8 mouse cellular contexts compared by ENCODE assay signal in the genomic region with DNA sequence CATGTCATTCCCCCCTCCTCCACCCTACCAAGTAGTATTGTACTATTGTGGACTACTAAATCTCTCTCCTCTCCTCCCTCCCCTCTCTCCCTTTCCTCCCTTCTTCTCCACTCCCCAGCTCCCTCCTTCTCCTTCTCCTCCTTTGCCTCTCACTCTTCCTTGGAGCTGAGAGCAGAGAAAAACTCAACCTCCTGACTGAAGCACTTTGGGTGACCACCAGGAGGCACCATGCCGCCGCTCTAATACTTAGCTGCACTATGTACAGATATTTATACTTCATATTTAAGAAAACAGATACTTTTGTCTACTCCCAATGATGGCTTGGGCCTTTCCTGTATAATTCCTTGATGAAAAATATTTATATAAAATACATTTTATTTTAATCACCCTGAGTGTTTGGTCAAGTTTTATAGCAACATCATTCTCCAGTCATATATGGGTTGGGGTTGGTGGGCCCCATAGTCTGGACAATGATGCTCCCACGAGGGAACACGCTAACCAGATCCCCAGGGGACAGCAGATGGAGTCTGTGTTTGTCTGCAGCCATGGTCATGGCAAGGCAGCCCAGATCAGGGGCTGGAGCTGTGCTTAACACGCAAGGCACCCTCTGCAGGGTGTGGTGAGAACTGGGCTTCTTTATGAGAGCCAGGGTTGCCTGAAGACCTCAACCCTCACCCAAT. TPM values are rescaled to one million over a fixed set of nuclear protein-coding genes. Genes with fewer than 3 reads are reported as not detected.
A peak's percentile ranks its signal among the peaks of the same experiment; 100 is the strongest.
DNase-seq lines count a peak whose midpoint lies in the region; ATAC-seq and TF ChIP-seq lines count a peak whose summit lies in the region.

No protein-coding gene starts in this region.

- H3K9me3 ChIP-seq in heart, embryonic 12.5 days (replicated peaks): no peaks in the 10 kb centered on the region
- H3K9me3 ChIP-seq in lung, embryonic 14.5 days (ENCODE audit: low read depth, low read length): no peaks in the 10 kb centered on the region
- H3K9me3 ChIP-seq in MEL (replicated peaks; ENCODE audit: insufficient read depth, low read length): no peaks in the 10 kb centered on the region
- no peaks in the 10 kb centered on the region for H3K9me3 ChIP-seq in liver, postnatal 0 days (ENCODE audit: low read length)
- H3K9me3 ChIP-seq in midbrain, embryonic 10.5 days (replicated peaks): no peaks in the 10 kb centered on the region

- no peak for TF ChIP-seq EP300 in MEL (IDR thresholded peaks at IDR 0.05; ENCODE audit: low read depth in 1 of 2, low read length in 2 of 2)
- TF ChIP-seq EP300 in liver, postnatal 0 days (IDR thresholded peaks at IDR 0.05; ENCODE audit: low read depth): no peak

- no peaks in the 10 kb centered on the region for H3K4me1 ChIP-seq in heart, embryonic 12.5 days (replicated peaks)
- no peaks in the 10 kb centered on the region for H3K4me1 ChIP-seq in lung, embryonic 14.5 days (ENCODE audit: insufficient read depth)
- H3K4me1 ChIP-seq in MEL (ENCODE audit: control insufficient read depth in 1 of 2, insufficient read depth in 2 of 2, low read length in 2 of 2): no peaks in the 10 kb centered on the region
- no peaks in the 10 kb centered on the region for H3K4me1 ChIP-seq in liver, postnatal 0 days (ENCODE audit: insufficient read depth)
- H3K4me1 ChIP-seq in midbrain, embryonic 10.5 days: 0 out of 2 replicates have a peak, but pooled peaks cover 6% of the 10 kb centered on the region

- H3K79me2 ChIP-seq in MEL (ENCODE audit: control insufficient read depth, insufficient read depth, low read length, poor library complexity): no peaks in the 10 kb centered on the region

- TF ChIP-seq RAD21 in MEL (IDR thresholded peaks at IDR 0.05; ENCODE audit: low read depth, low read length): peak; percentile 85

- peak; percentile 69 for TF ChIP-seq CTCF in lung, embryonic 14.5 days (IDR thresholded peaks at IDR 0.05; ENCODE audit: low read depth)
- peak; percentile 54 to 90 (median 84) for TF ChIP-seq CTCF in MEL (IDR thresholded peaks at IDR 0.05 in 2 of 3, conservative IDR thresholded peaks at IDR 0.05 in 1 of 3; ENCODE audit: control insufficient read depth in 1 of 3, insufficient read depth in 1 of 3, low read depth in 2 of 3, low read length in 3 of 3, poor library complexity in 1 of 3, severe bottlenecking in 1 of 3)
- peak; percentile 64 for TF ChIP-seq CTCF in liver, postnatal 0 days (IDR thresholded peaks at IDR 0.05; ENCODE audit: low read depth)

- WGBS in heart, embryonic 12.5 days: 60% methylated on average over 5 of the region's 5 CpGs
- 65% methylated on average over 5 of the region's 5 CpGs for WGBS in lung, embryonic 14.5 days
- 53% methylated on average over 5 of the region's 5 CpGs for WGBS in liver, postnatal 0 days (ENCODE audit: insufficient replicate concordance)
- WGBS in midbrain, embryonic 10.5 days: 73% methylated on average over 5 of the region's 5 CpGs

- H3K27ac ChIP-seq in heart, embryonic 12.5 days (ENCODE audit: poor library complexity, severe bottlenecking): no peak overlapping the region
- no peak overlapping the region for H3K27ac ChIP-seq in lung, embryonic 14.5 days (ENCODE audit: low read depth)
- no peak overlapping the region for H3K27ac ChIP-seq in MEL (ENCODE audit: control insufficient read depth, low read depth, low read length)
- no peak overlapping the region for H3K27ac ChIP-seq in liver, postnatal 0 days (ENCODE audit: low read depth)
- H3K27ac ChIP-seq in midbrain, embryonic 10.5 days (replicated peaks): no peak overlapping the region

- no peak overlapping the region for H3K4me2 ChIP-seq in heart, embryonic 12.5 days
- H3K4me2 ChIP-seq in lung, embryonic 14.5 days: no peak overlapping the region
- H3K4me2 ChIP-seq in liver, postnatal 0 days (ENCODE audit: low read depth, low read length): no peak overlapping the region

- H3K4me3 ChIP-seq in heart, embryonic 12.5 days: no peak overlapping the region
- no peak overlapping the region for H3K4me3 ChIP-seq in lung, embryonic 14.5 days (ENCODE audit: low read depth, low read length)
- H3K4me3 ChIP-seq in MEL (ENCODE audit: control insufficient read depth in 1 of 2, insufficient read depth in 1 of 2, low read depth in 2 of 2, low read length in 2 of 2): no peak overlapping the region
- no peak overlapping the region for H3K4me3 ChIP-seq in liver, postnatal 0 days (ENCODE audit: low read depth, low read length)
- no peak overlapping the region for H3K4me3 ChIP-seq in midbrain, embryonic 10.5 days

- peak; percentile 81 for DNase-seq in heart, adult 11 months
- DNase-seq in lung, embryonic 14.5 days: peak; percentile 60
- DNase-seq in lung, postnatal 25 days (ENCODE audit: low spot score): no peak
- peak; percentile 71 for DNase-seq in MEL (ENCODE audit: low read depth, low spot score)
- DNase-seq in liver, postnatal 0 days: no peak
- no peak for DNase-seq in ovary, adult 18-20 months (ENCODE audit: low spot score)
- no peak for DNase-seq in midbrain, embryonic 10.5 days (ENCODE audit: low spot score)

- H3K36me3 ChIP-seq in heart, embryonic 12.5 days: no peaks in the 10 kb centered on the region
- H3K36me3 ChIP-seq in lung, embryonic 14.5 days (ENCODE audit: insufficient read depth): no peaks in the 10 kb centered on the region
- H3K36me3 ChIP-seq in MEL (ENCODE audit: control insufficient read depth in 1 of 2, insufficient read depth in 2 of 2, low read length in 2 of 2): no peaks in the 10 kb centered on the region; a peak in 2 of 4 replicates
- H3K36me3 ChIP-seq in liver, postnatal 0 days (replicated peaks; ENCODE audit: insufficient read depth, low read length): peaks cover 29% of the 10 kb centered on the region
- no peaks in the 10 kb centered on the region for H3K36me3 ChIP-seq in midbrain, embryonic 10.5 days

- H3K27me3 ChIP-seq in heart, embryonic 12.5 days (replicated peaks): peaks cover 27% of the 10 kb centered on the region; the same call in 1 of the 2 replicates
- H3K27me3 ChIP-seq in lung, embryonic 14.5 days (ENCODE audit: insufficient read depth, low read length): no peaks in the 10 kb centered on the region
- H3K27me3 ChIP-seq in MEL (ENCODE audit: control insufficient read depth in 1 of 2, insufficient read depth in 2 of 2, low read length in 2 of 2): 0 out of 4 replicates have a peak, but pooled peaks cover 0 to 2% of the 10 kb centered on the region in 2 experiments
- no peaks in the 10 kb centered on the region for H3K27me3 ChIP-seq in liver, postnatal 0 days (ENCODE audit: insufficient read depth, low read length)
- H3K27me3 ChIP-seq in midbrain, embryonic 10.5 days (ENCODE audit: low read depth, poor library complexity, severe bottlenecking): peaks cover 10% of the 10 kb centered on the region

- H3K9ac ChIP-seq in heart, embryonic 12.5 days: no peak overlapping the region
- no peak overlapping the region for H3K9ac ChIP-seq in lung, embryonic 14.5 days
- H3K9ac ChIP-seq in MEL (ENCODE audit: control insufficient read depth, low read depth, low read length, poor library complexity, severe bottlenecking): no peak overlapping the region
- no peak overlapping the region for H3K9ac ChIP-seq in liver, postnatal 0 days (replicated peaks)

- no peak for ATAC-seq in heart, embryonic 12.5 days (ENCODE audit: insufficient number of reproducible peaks, low FRiP score)
- ATAC-seq in lung, embryonic 14.5 days (ENCODE audit: insufficient read depth): no peak
- no peak for ATAC-seq in liver, postnatal 0 days

- TF ChIP-seq POLR2A in MEL (IDR thresholded peaks at IDR 0.05; ENCODE audit: control insufficient read depth in 1 of 2, insufficient read depth in 1 of 2, low read depth in 1 of 2, low read length in 2 of 2, poor library complexity in 1 of 2): 0 out of 4 replicates have a peak, but pooled peaks of 1 of the 2 experiments have one; percentile 6

TF ChIP-seq in MEL, 35 proteins besides CTCF, POLR2A, EP300 and RAD21:
- TF ChIP-seq ZC3H11A (IDR thresholded peaks at IDR 0.05; ENCODE audit: low read depth, low read length) (peak; percentile 85), CHD2 (IDR thresholded peaks at IDR 0.05; ENCODE audit: low read length) (no peak), UBTF (IDR thresholded peaks at IDR 0.05; ENCODE audit: borderline replicate concordance, insufficient read depth, low read depth, low read length) (no peak), USF1 (IDR thresholded peaks at IDR 0.05; ENCODE audit: low read depth, low read length) (no peak), MXI1 (IDR thresholded peaks at IDR 0.05; ENCODE audit: low read depth, low read length) (no peak), KAT2A (conservative IDR thresholded peaks at IDR 0.05; ENCODE audit: low read depth, low read length) (no peak), SMC3 (IDR thresholded peaks at IDR 0.05; ENCODE audit: low read depth, low read length) (peak; percentile 92), ZMIZ1 (IDR thresholded peaks at IDR 0.05; ENCODE audit: low read depth, low read length) (peak; percentile 70; the same call in 1 of the 2 replicates), POLR2AphosphoS2 (IDR thresholded peaks at IDR 0.05; ENCODE audit: low read length) (peak; percentile 61; the same call in 1 of the 2 replicates), CHD1 (IDR thresholded peaks at IDR 0.05; ENCODE audit: low read depth, low read length) (no peak)

RNA-seq across cellular contexts. Expression of gene Lgals9, which starts 24.8 kb away (rescaled TPM):
- polyA plus RNA-seq in heart, embryonic 12.5 days (2016; fragmentation: Nextera tagmentation; extraction: Ambion mirVana): 53.7 and 53.8 TPM in 2 replicates
- polyA plus RNA-seq in lung, embryonic 14.5 days (2014; fragmentation: Nextera tagmentation; extraction: Ambion mirVana): 23.9 and 25.7 TPM in 2 replicates
- total RNA-seq in MEL (2012; rRNA removed): 160 and 184 TPM in 2 replicates
- 100 to 1,000 TPM; 228 to 287 TPM for polyA plus RNA-seq in MEL (2012; ENCODE audit: insufficient read depth in 1 of 2, insufficient read length in 2 of 2, low read depth in 1 of 2, low replicate concordance in 2 of 2, missing spikeins in 1 of 2)
- polyA plus RNA-seq in liver, postnatal 0 days (2015; fragmentation: Nextera tagmentation; extraction: Ambion mirVana): 361 and 373 TPM in 2 replicates
- polyA plus RNA-seq in midbrain, embryonic 10.5 days (2016; fragmentation: Nextera tagmentation; extraction: Ambion mirVana): 2.6 and 4.9 TPM in 2 replicates

RNA-seq across cellular contexts. Expression of gene Nos2, which starts 39.4 kb away (rescaled TPM):
- 0.33 and 0.37 TPM in 2 replicates for polyA plus RNA-seq in heart, embryonic 12.5 days (2016; fragmentation: Nextera tagmentation; extraction: Ambion mirVana)
- polyA plus RNA-seq in lung, embryonic 14.5 days (2014; fragmentation: Nextera tagmentation; extraction: Ambion mirVana): 3.1 and 3.9 TPM in 2 replicates
- not detected in 2 replicates for total RNA-seq in MEL (2012; rRNA removed)
- polyA plus RNA-seq in MEL (2012; ENCODE audit: insufficient read depth in 1 of 2, insufficient read length in 2 of 2, low read depth in 1 of 2, low replicate concordance in 2 of 2, missing spikeins in 1 of 2): not detected
- not detected in 2 replicates for polyA plus RNA-seq in liver, postnatal 0 days (2015; fragmentation: Nextera tagmentation; extraction: Ambion mirVana)
- polyA plus RNA-seq in midbrain, embryonic 10.5 days (2016; fragmentation: Nextera tagmentation; extraction: Ambion mirVana): 0.93 and 1.0 TPM in 2 replicates

Comparison
In these comparisons a context has a peak if more than half of its experiments do, and no peak if none do; other contexts are left out.
1. DNase-seq: peak in heart, adult 11 months (single experiment), lung, embryonic 14.5 days (single experiment) and MEL (single experiment); none in lung, postnatal 25 days (single experiment), liver, postnatal 0 days (single experiment), ovary, adult 18-20 months (single experiment) and midbrain, embryonic 10.5 days (single experiment).
2. Peak in every context shown above with its lines, with median percentiles within 50 percentile points of each other: CTCF ChIP-seq.